Mouse (Mus musculus) hematopoietic stem cell, adult 5-6 weeks (primary cell): ENCODE measurements around the gene Gm5426. TPM values are rescaled to one million over a fixed set of nuclear protein-coding genes. Genes with fewer than 3 reads are reported as not detected.

Experiments
- ATAC-seq, 2 experiments: fragments of 125-278 bp in 1 of 2; replicated peaks in 1 of 2; 2 replicates each; pipeline ENCODE4 v1.8.0; 2016 to 2017; ENCODE audit warnings: inconsistent platforms in 2 of 2, mild to moderate bottlenecking in 2 of 2, moderate number of reproducible peaks in 2 of 2, low read depth in 1 of 2, moderate TSS enrichment in 1 of 2; ENCODE audit not compliant: low FRiP score in 2 of 2, poor library complexity in 2 of 2, severe bottlenecking in 2 of 2, insufficient read depth in 1 of 2, low TSS enrichment in 1 of 2
- total RNA-seq: library from RNA; stranded (forward); fragments of 172-1452, 232-1000 nt; gene quantifications from 2 replicates; pipeline ENCODE4 v1.2.3, GENCODE M21; 2017

Gm5426 gene
- total RNA-seq, 1 experiment from 2014 or later, result not detected

GRCm38 (mm10) chr10:96180554-96181397 lies 44.4 kb downstream of the Gm5426 start:
- ATAC-seq, result peak; percentile 51 to 60

- ATAC-seq, result peak; percentile 86
Measured at GRCm38 (mm10) chr10:96181398-96181790, 45.0 kb downstream of the Gm5426 start.

- no peak for ATAC-seq
Measured at GRCm38 (mm10) chr10:96181883-96182628, 45.7 kb downstream of the Gm5426 start.

GRCm38 (mm10) chr10:96185026-96185425 lies 48.6 kb downstream of the Gm5426 start:
- ATAC-seq, result no peak

- peak in 1 of 2 experiments; percentile 33; a peak in 1 of 4 replicates for ATAC-seq
Measured at GRCm38 (mm10) chr10:96185601-96186000, 49.2 kb downstream of the Gm5426 start.

Other genes starting within 250 kb of the Gm5426 start
- gene Eea1, start 196.0 kb upstream of the Gm5426 start, total RNA-seq, result 37.8 and 38.5 TPM in 2 replicates